Mouse (Mus musculus) limb, embryonic 14.5 days (tissue): ENCODE data around the gene Kirrel3. TPM values are rescaled to one million over a fixed set of nuclear protein-coding genes. Genes with fewer than 3 reads are reported as not detected.

Experiments
- ATAC-seq: fragments of 200-750 bp; cut with Nextera tagmentation; 2 replicates; pipeline ENCODE4 v1.8.0; 2017; ENCODE audit warnings: low read depth, moderate number of reproducible peaks, moderate TSS enrichment; ENCODE audit not compliant: low FRiP score
- DNase-seq: peaks from one replicate; pipeline ENCODE4 v3.0.0-alpha.2; 2015; ENCODE audit warnings: low spot score
- H3K27ac ChIP-seq: fragments of 300-500 bp; sonication (generic); replicated peaks from 2 replicates; pipeline ENCODE4 v1.5.1; 2014; ENCODE audit warnings: low read depth, mild to moderate bottlenecking, low read length, moderate library complexity, mixed read lengths
- H3K27me3 ChIP-seq: fragments of 300-500 bp; sonication (generic); 2 replicates; pipeline ENCODE4 v1.6.1; 2014; ENCODE audit warnings: low read length, mixed read lengths; ENCODE audit not compliant: control insufficient read depth, insufficient read depth
- H3K36me3 ChIP-seq: fragments of 300-500 bp; sonication (generic); 2 replicates; pipeline ENCODE4 v1.6.1; 2014; ENCODE audit warnings: mild to moderate bottlenecking, low read length, moderate library complexity, mixed read lengths; ENCODE audit not compliant: control insufficient read depth, insufficient read depth
- H3K4me1 ChIP-seq: fragments of 300-500 bp; sonication (generic); 2 replicates; pipeline ENCODE4 v1.6.1; 2014; ENCODE audit warnings: antibody characterized with exemption, low read length, mixed read lengths; ENCODE audit not compliant: control insufficient read depth, insufficient read depth
- H3K4me2 ChIP-seq: fragments of 300-500 bp; sonication (generic); replicated peaks from 2 replicates; pipeline ENCODE4 v1.6.1; 2014; ENCODE audit warnings: low read depth, mild to moderate bottlenecking, low read length, moderate library complexity; ENCODE audit not compliant: severe bottlenecking
- H3K4me3 ChIP-seq: fragments of 300-500 bp; sonication (generic); replicated peaks from 2 replicates; pipeline ENCODE4 v1.5.1; 2014; ENCODE audit warnings: low read length
- H3K9ac ChIP-seq: fragments of 300-500 bp; sonication (generic); 2 replicates; pipeline ENCODE4 v1.6.1; 2014; ENCODE audit warnings: mild to moderate bottlenecking, low read depth, low read length, moderate library complexity; ENCODE audit not compliant: severe bottlenecking
- H3K9me3 ChIP-seq: fragments of 300-500 bp; sonication (generic); 2 replicates; pipeline ENCODE4 v1.6.1; 2016; ENCODE audit warnings: low read length; ENCODE audit not compliant: control insufficient read depth
- POLR2A ChIP-seq: fragments of 200-500 bp; IDR thresholded peaks from 2 replicates; pipeline ENCODE4 v1.8.0; 2012; ENCODE audit warnings: inconsistent platforms, mild to moderate bottlenecking, moderate library complexity, borderline replicate concordance; ENCODE audit not compliant: insufficient read depth, insufficient read length; ENCODE audit errors: extremely low read depth
- WGBS: fragments of 180-500 bp; shearing (Covaris S2); extraction: QIAGEN DNeasy Blood & Tissue Kit; methylation state at CpG from one replicate; pipeline ENCODE4 v1.1.7; 2014; 5-methylcytosine and 5-hydroxymethylcytosine counted together
- polyA plus RNA-seq, 2 experiments: library from polyadenylated mRNA; depleted of rRNA in 1 of 2; stranded (reverse) in 1 of 2; unstranded in 1 of 2; fragments of >200 nt; fragmentation: Nextera tagmentation in 1 of 2; extraction: Ambion mirVana in 1 of 2; gene quantifications; 2 replicates each; pipeline versions ENCODE4 v1.2.1 to v1.2.3; 2012 to 2014

Kirrel3 gene
- polyA plus RNA-seq, 2 experiments, result 10.1 to 14.6 TPM

GRCm38 (mm10) chr9:34734991-34735390 is 249.3 kb downstream of the Kirrel3 start:
- DNase-seq, result no peak
- no peak overlapping the region for H3K4me3 ChIP-seq
- no peaks in the 10 kb centered on the region for H3K27me3 ChIP-seq
- H3K9ac ChIP-seq, result no peak overlapping the region
- no peaks in the 10 kb centered on the region for H3K4me1 ChIP-seq
- H3K36me3 ChIP-seq, result no peaks in the 10 kb centered on the region
- 71% methylated on average over 4 of the region's 4 CpGs for WGBS
- no peak overlapping the region for H3K4me2 ChIP-seq
- no peaks in the 10 kb centered on the region for H3K9me3 ChIP-seq
- no peak for ATAC-seq
- H3K27ac ChIP-seq, result no peak overlapping the region
- no peak for TF ChIP-seq POLR2A

GRCm38 (mm10) chr9:34739431-34739830 is 253.7 kb downstream of the Kirrel3 start:
- WGBS, result 46% methylated on average over 5 of the region's 5 CpGs
- Histone ChIP-seq H3K9ac (no peak overlapping the region), H3K36me3 (no peaks in the 10 kb centered on the region), H3K27me3 (no peaks in the 10 kb centered on the region), H3K4me3 (no peak overlapping the region), H3K9me3 (no peaks in the 10 kb centered on the region), H3K4me1 (no peaks in the 10 kb centered on the region), H3K27ac (no peak overlapping the region), H3K4me2 (no peak overlapping the region)
- TF ChIP-seq POLR2A, result no peak
- ATAC-seq (no peak), DNase-seq (no peak)

- H3K4me2 ChIP-seq, result no peak overlapping the region
- H3K4me3 ChIP-seq, result no peak overlapping the region
- no peak overlapping the region for H3K9ac ChIP-seq
- 87% methylated on average over 3 of the region's 3 CpGs for WGBS
- H3K4me1 ChIP-seq, result no peaks in the 10 kb centered on the region
- H3K9me3 ChIP-seq, result no peaks in the 10 kb centered on the region
- no peak overlapping the region for H3K27ac ChIP-seq
- TF ChIP-seq POLR2A, result no peak
- ATAC-seq (no peak), DNase-seq (no peak)
- H3K27me3 ChIP-seq, result no peaks in the 10 kb centered on the region
- H3K36me3 ChIP-seq, result no peaks in the 10 kb centered on the region
Measured at GRCm38 (mm10) chr9:34740814-34741213, 255.1 kb downstream of the Kirrel3 start.

- no peak overlapping the region for H3K9ac ChIP-seq
- WGBS, result 36% methylated on average over 2 of the region's 2 CpGs
Measured at GRCm38 (mm10) chr9:34748003-34748402, 262.3 kb downstream of the Kirrel3 start.

GRCm38 (mm10) chr9:34749161-34749560 is 263.5 kb downstream of the Kirrel3 start:
- no peak overlapping the region for H3K9ac ChIP-seq
- no peaks in the 10 kb centered on the region for H3K9me3 ChIP-seq
- no peak overlapping the region for H3K27ac ChIP-seq
- WGBS, result 90% methylated on average over 7 of the region's 7 CpGs
- H3K4me3 ChIP-seq, result no peak overlapping the region
- no peaks in the 10 kb centered on the region for H3K4me1 ChIP-seq
- DNase-seq, result no peak
- no peak for ATAC-seq
- no peak for TF ChIP-seq POLR2A
- H3K27me3 ChIP-seq, result no peaks in the 10 kb centered on the region
- no peaks in the 10 kb centered on the region for H3K36me3 ChIP-seq
- no peak overlapping the region for H3K4me2 ChIP-seq

More at GRCm38 (mm10) chr9:34748003-34748402, 262.3 kb downstream of the Kirrel3 start:
- no peaks in the 10 kb centered on the region for H3K27me3 ChIP-seq
- no peaks in the 10 kb centered on the region for H3K4me1 ChIP-seq
- no peak overlapping the region for H3K4me2 ChIP-seq
- DNase-seq (no peak), ATAC-seq (no peak)
- H3K9me3 ChIP-seq, result no peaks in the 10 kb centered on the region
- no peak overlapping the region for H3K4me3 ChIP-seq
- no peaks in the 10 kb centered on the region for H3K36me3 ChIP-seq
- H3K27ac ChIP-seq, result no peak overlapping the region
- TF ChIP-seq POLR2A, result no peak

GRCm38 (mm10) chr9:34749877-34750276 is 264.2 kb downstream of the Kirrel3 start:
- no peak for TF ChIP-seq POLR2A
- ATAC-seq, result no peak

More at GRCm38 (mm10) chr9:34749877-34750276, 264.2 kb downstream of the Kirrel3 start:
- H3K4me2 ChIP-seq, result no peak overlapping the region
- H3K9ac ChIP-seq, result no peak overlapping the region
- no peak overlapping the region for H3K4me3 ChIP-seq
- H3K9me3 ChIP-seq, result no peaks in the 10 kb centered on the region
- H3K27ac ChIP-seq, result no peak overlapping the region
- WGBS, result 61% methylated on average over 4 of the region's 4 CpGs
- DNase-seq, result no peak
- H3K4me1 ChIP-seq, result no peaks in the 10 kb centered on the region
- no peaks in the 10 kb centered on the region for H3K36me3 ChIP-seq
- no peaks in the 10 kb centered on the region for H3K27me3 ChIP-seq
